Mouse (Mus musculus) G1E (cell line): ENCODE measurements around the gene Gse1.

Source experiments
- CTCF ChIP-seq: IDR thresholded peaks from 2 replicates; pipeline ENCODE4 v1.5.1; 2012; ENCODE audit warnings: low read depth, low read length, inconsistent platforms, mixed read lengths
- TAL1 ChIP-seq: conservative IDR thresholded peaks from 2 replicates; pipeline ENCODE4 v1.6.1; 2012; ENCODE audit warnings: low read depth, low read length, inconsistent platforms, mixed read lengths

DNA sequence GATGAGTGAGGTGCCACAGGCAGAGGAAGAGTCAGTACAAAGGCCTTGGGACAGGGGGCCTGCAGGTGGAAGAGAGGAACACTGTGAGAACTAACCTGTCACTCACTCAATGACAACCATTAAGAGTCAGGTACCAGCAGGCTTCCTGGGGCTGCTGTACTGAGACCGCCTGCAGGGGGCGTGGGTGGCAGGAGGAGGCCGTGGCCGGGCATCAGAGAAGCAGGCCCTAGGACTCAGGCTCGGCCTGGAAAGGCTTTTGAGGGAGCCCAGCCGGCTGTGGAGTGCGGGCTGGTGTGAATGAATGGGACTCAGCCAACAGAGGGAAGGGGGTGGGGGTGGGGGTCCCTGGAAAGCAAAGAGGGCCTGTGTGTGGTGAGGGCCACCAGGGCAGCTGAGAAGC, 242.9 kb downstream of the Gse1 start:
- peak; percentile 41; the same call in 1 of the 2 replicates for TF ChIP-seq CTCF
- no peak for TF ChIP-seq TAL1
